In the genomic region with DNA sequence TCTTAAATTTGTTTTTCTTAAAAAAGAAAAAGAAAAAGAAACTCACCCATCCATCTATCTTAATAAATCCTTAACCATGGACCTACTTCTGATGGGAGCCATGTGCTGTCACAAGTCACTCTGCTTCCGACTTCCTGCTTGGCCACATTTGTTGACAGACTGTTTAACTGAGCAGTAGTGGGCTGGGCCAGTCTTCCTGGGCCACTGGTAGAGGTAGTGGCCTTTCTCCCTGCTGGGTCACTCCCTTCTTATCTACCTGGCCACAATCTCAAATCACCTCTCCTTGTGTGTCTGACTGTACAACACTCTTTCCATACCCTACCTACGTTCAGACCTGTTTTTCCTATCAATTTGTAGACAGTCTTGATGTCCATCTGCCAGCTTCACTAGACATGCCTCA, we compare ENCODE assay signal across 31 mouse cellular contexts.
"Had no signal": no experiment of that assay in that cellular context is flagged by ENCODE, and none has a peak within 500 bp of the region (broad histone marks: within the 10 kb centered on the region; RNA-seq: fewer than 3 reads in every experiment).

No protein-coding gene starts in this region.

- DNase-seq: left cerebral cortex, postnatal 4 days; liver; liver, embryonic 13.5 days; liver, postnatal 0 days; lung, adult 18-20 months; lung, adult 2 months; lung, embryonic 14.5 days; lung, postnatal 10 days; lung, postnatal 14 days; lung, postnatal 36 days; lung, postnatal 4 days; midbrain, embryonic 14.5 days had no signal

- ATAC-seq: liver, embryonic 12.5 days; liver, postnatal 0 days; lung, postnatal 0 days; midbrain, embryonic 13.5 days; midbrain, embryonic 15.5 days; midbrain, embryonic 16.5 days had no signal

- H3K27me3 ChIP-seq: liver, embryonic 12.5 days; liver, embryonic 13.5 days; liver, embryonic 15.5 days; lung, embryonic 15.5 days; megakaryocyte, embryonic 14.5 days; midbrain, embryonic 12.5 days; midbrain, embryonic 15.5 days had no signal

- H3K36me3 ChIP-seq: limb, embryonic 12.5 days; limb, embryonic 13.5 days; limb, embryonic 15.5 days; liver, embryonic 12.5 days; liver, embryonic 13.5 days; liver, embryonic 15.5 days; lung, embryonic 15.5 days; midbrain, embryonic 10.5 days; midbrain, embryonic 12.5 days; midbrain, embryonic 13.5 days; midbrain, embryonic 15.5 days had no signal

- H3K4me2 ChIP-seq: limb, embryonic 12.5 days; limb, embryonic 13.5 days; limb, embryonic 15.5 days; liver, embryonic 11.5 days; liver, embryonic 12.5 days; liver, embryonic 13.5 days; liver, embryonic 15.5 days; lung, embryonic 14.5 days; lung, embryonic 15.5 days; midbrain, embryonic 11.5 days; midbrain, embryonic 12.5 days; midbrain, embryonic 13.5 days; midbrain, embryonic 15.5 days had no signal

- H3K9me3 ChIP-seq: limb, embryonic 12.5 days; limb, embryonic 13.5 days; limb, embryonic 15.5 days; liver, embryonic 12.5 days; liver, embryonic 13.5 days; liver, embryonic 15.5 days; lung, embryonic 15.5 days; megakaryocyte, embryonic 14.5 days; midbrain, embryonic 10.5 days; midbrain, embryonic 12.5 days; midbrain, embryonic 13.5 days; midbrain, embryonic 15.5 days had no signal

- H3K27ac ChIP-seq: left cerebral cortex, adult 2 months; limb, embryonic 12.5 days; limb, embryonic 13.5 days; limb, embryonic 15.5 days; liver, embryonic 12.5 days; liver, embryonic 13.5 days; liver, embryonic 14.5 days; liver, embryonic 15.5 days; lung, embryonic 15.5 days; macrophage; midbrain, embryonic 10.5 days; midbrain, embryonic 12.5 days; midbrain, embryonic 13.5 days; midbrain, embryonic 15.5 days had no signal

- H3K4me3 ChIP-seq: left cerebral cortex, adult 2 months; limb, embryonic 12.5 days; limb, embryonic 13.5 days; limb, embryonic 15.5 days; liver, embryonic 12.5 days; liver, embryonic 13.5 days; liver, embryonic 15.5 days; lung, embryonic 15.5 days; midbrain, embryonic 10.5 days; midbrain, embryonic 12.5 days; midbrain, embryonic 13.5 days; midbrain, embryonic 15.5 days; myocyte had no signal

- H3K9ac ChIP-seq: limb, embryonic 12.5 days; limb, embryonic 13.5 days; limb, embryonic 15.5 days; liver, embryonic 12.5 days; liver, embryonic 13.5 days; liver, embryonic 14.5 days; liver, embryonic 15.5 days; liver, postnatal 0 days; lung, embryonic 14.5 days; lung, embryonic 15.5 days; midbrain, embryonic 12.5 days; midbrain, embryonic 13.5 days; midbrain, embryonic 15.5 days had no signal

- H3K4me1 ChIP-seq: limb, embryonic 12.5 days; limb, embryonic 13.5 days; limb, embryonic 15.5 days; liver, embryonic 12.5 days; liver, embryonic 13.5 days; liver, embryonic 15.5 days; lung, embryonic 15.5 days; midbrain, embryonic 10.5 days; midbrain, embryonic 12.5 days; midbrain, embryonic 13.5 days; midbrain, embryonic 15.5 days had no signal
